Mouse (Mus musculus): Measurements from ENCODE around the gene Rnf186. TPM values are rescaled to one million over a fixed set of nuclear protein-coding genes. Genes with fewer than 3 reads are reported as not detected.

The Rnf186 gene
- total RNA-seq, 2 experiments from 2014 or later = not detected

DNA sequence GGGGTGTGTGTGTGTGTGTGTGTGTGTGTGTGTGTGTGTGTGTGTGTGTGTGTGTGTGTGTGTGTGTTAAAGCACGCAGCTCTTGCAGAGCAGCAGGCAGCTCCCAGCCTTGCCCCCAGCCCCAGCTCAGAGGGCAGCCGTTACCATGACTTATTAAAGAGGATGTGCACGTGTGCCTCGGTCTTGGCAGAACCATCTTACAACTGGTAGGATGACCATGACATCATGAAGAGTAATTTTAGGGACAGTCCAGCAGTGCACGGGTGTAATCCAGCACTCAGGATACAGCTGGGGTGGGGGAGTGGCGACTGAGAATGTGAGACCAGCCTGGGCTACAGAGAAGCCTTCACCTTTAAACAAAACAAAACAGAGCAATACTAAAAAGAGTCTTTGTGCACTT, 38.3 kb downstream of the Rnf186 start:
- no peak for ATAC-seq (replicated peaks; ENCODE audit: low FRiP score, poor library complexity, severe bottlenecking)

DNA sequence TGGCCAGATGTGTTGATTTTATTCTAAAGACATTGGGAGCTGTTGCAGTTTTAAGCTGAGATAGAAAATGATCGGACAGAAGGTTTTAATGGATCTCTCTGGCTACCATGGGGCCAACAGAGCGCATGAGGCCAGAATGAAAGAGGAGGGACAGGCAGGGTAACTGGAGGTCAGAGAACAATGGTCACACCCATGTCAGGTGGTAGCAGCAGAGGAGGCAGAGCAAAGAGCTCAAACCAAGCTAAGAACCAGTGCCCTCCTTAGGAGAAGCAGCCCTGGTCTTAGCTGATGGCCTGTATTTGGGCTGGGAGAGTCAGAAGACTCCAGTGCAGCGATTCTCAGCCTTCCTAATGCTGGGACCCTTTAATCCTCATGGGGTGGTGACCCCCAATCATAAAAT, 40.4 kb downstream of the Rnf186 start:
- ATAC-seq (replicated peaks; ENCODE audit: low FRiP score, poor library complexity, severe bottlenecking) = no peak

DNA sequence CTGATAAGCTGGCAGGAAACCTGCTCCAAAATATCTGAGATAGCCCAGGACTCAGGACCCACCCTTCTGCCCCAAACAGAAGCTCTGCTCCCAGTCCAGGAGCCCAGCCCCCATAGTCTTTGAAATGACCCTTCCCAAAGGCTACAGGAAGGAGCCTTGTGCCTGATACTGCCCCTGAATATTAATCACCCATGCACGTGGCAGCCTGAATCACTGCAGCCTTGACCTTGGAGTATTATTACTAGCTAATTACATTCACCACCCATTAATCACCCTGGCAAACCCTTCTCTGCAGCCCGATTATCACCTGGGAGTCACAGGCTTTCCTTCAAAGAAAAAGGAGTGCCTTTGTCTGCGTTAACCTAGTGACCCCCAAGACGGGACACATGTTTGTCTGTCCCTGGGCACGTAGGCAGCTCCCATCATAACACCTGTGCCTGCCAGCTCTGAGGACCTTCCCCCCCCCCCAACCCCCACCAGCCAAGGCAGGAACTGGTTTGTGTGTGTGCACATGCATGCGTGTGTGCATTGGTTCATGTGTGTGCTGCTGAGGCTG, 41.1 kb downstream of the Rnf186 start:
- ATAC-seq (replicated peaks; ENCODE audit: low FRiP score, poor library complexity, severe bottlenecking) = no peak

DNA sequence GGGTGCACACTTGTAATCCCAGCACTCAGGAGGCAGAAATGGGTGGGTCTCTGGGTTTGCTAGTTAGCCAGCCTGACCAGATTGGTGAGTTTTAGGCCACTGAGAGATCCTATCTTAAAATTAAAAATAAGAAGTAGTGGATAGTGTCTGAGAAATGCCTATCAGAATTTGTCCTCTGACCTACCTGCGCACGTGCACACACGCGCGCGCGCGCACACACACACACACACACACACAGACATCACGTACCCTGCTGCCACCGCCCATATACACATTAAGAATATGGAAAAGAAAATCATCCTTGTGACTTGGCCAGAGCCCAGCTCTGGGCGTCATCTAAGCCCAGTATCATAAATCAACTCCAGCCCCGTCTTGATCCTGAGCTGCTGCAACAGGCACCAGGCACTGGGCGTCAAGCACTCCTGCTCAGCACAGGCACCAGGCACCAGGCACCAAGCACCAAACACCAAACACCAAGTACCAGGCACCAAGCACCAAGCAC, 44.3 kb downstream of the Rnf186 start:
- no peak for ATAC-seq (replicated peaks; ENCODE audit: low FRiP score, poor library complexity, severe bottlenecking)

DNA sequence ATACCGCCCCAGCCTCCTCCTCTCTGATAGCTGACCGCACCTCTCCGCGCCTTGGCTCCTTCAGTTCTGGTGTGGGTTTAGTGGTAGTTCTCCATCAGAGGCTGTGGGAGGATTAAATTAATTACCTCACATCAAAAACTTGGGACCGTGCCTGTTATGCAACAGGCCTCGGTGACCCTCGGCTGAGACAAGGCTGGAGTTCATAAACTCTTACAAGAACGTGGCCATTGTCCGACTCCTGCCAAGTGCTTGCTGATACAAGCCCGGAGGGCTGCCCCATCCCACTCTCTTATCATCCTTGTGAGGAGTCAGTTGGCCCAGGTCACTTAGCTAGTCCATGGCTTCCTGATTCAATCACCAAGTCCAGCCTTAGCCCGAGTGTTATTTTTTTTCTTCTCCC, 46.4 kb downstream of the Rnf186 start:
- ATAC-seq (replicated peaks; ENCODE audit: low FRiP score, poor library complexity, severe bottlenecking) = no peak

DNA sequence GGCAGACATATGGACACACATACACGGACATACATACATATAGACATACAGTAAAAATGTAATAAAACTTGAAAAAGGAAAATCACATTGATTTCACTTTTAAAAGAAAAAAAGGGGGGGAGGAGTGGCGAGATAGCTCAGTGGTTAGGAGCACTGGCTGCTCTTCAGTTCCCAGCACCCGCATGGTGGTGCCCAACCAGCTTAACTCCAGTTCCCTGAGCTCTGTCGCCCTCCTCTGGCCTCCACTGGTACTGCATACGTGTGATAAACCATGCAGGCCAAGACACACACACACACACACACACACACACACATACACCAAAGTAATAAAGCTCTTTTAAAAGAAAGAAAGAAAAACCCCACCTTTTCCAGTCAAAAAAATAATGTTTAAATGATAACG, 47.9 kb downstream of the Rnf186 start:
- no peak for ATAC-seq (replicated peaks; ENCODE audit: low FRiP score, poor library complexity, severe bottlenecking)

Other genes starting within 250 kb of the Rnf186 start
- not detected in 2 replicates for gene Pla2g2c, start 242.3 kb upstream of the Rnf186 start, total RNA-seq (2015; ENCODE audit: low replicate concordance)
- not detected in 2 replicates for gene Pla2g2c, start 242.3 kb upstream of the Rnf186 start, total RNA-seq (2017; ENCODE audit: low replicate concordance)
- gene Ubxn10, start 229.9 kb upstream of the Rnf186 start, total RNA-seq (2015; ENCODE audit: low replicate concordance) = not detected in 2 replicates
- not detected in 2 replicates for gene Ubxn10, start 229.9 kb upstream of the Rnf186 start, total RNA-seq (2017; ENCODE audit: low replicate concordance)
- not detected in 2 replicates for gene Pla2g2f, start 209.5 kb upstream of the Rnf186 start, total RNA-seq (2015; ENCODE audit: low replicate concordance)
- not detected in 2 replicates for gene Pla2g2f, start 209.5 kb upstream of the Rnf186 start, total RNA-seq (2017; ENCODE audit: low replicate concordance)
- gene Pla2g2d, start 191.4 kb upstream of the Rnf186 start, total RNA-seq (2015; ENCODE audit: low replicate concordance) = 0.84 TPM in 1 of 2 replicates, not detected in the other
- gene Pla2g2d, start 191.4 kb upstream of the Rnf186 start, total RNA-seq (2017; ENCODE audit: low replicate concordance) = 0.26 TPM in 1 of 2 replicates, not detected in the other
- gene Pla2g5, start 103.6 kb upstream of the Rnf186 start, total RNA-seq (2015; ENCODE audit: low replicate concordance) = not detected in 2 replicates
- gene Pla2g5, start 103.6 kb upstream of the Rnf186 start, total RNA-seq (2017; ENCODE audit: low replicate concordance) = not detected in 2 replicates
- gene Gm13030, start 93.1 kb upstream of the Rnf186 start, total RNA-seq (2015; ENCODE audit: low replicate concordance) = 11.5 TPM in 1 of 2 replicates, not detected in the other
- not detected in 2 replicates for gene Gm13030, start 93.1 kb upstream of the Rnf186 start, total RNA-seq (2017; ENCODE audit: low replicate concordance)
- not detected in 2 replicates for gene Pla2g2e, start 89.2 kb upstream of the Rnf186 start, total RNA-seq (2015; ENCODE audit: low replicate concordance)
- gene Pla2g2e, start 89.2 kb upstream of the Rnf186 start, total RNA-seq (2017; ENCODE audit: low replicate concordance) = not detected in 2 replicates
- 1.5 and 2.1 TPM in 2 replicates for gene Otud3, start 53.2 kb upstream of the Rnf186 start, total RNA-seq (2015; ENCODE audit: low replicate concordance)
- 0.26 and 3.8 TPM in 2 replicates for gene Otud3, start 53.2 kb upstream of the Rnf186 start, total RNA-seq (2017; ENCODE audit: low replicate concordance)
- gene Tmco4, start 5.8 kb downstream of the Rnf186 start, total RNA-seq (2015; ENCODE audit: low replicate concordance) = 0.19 and 0.42 TPM in 2 replicates
- 1.4 and 2.5 TPM in 2 replicates for gene Tmco4, start 5.8 kb downstream of the Rnf186 start, total RNA-seq (2017; ENCODE audit: low replicate concordance)
- gene Htr6, start 108.5 kb downstream of the Rnf186 start, total RNA-seq (2015; ENCODE audit: low replicate concordance) = not detected in 2 replicates
- gene Htr6, start 108.5 kb downstream of the Rnf186 start, total RNA-seq (2017; ENCODE audit: low replicate concordance) = not detected in 2 replicates
- gene Nbl1, start 125.9 kb downstream of the Rnf186 start, total RNA-seq (2015; ENCODE audit: low replicate concordance) = not detected in 2 replicates
- gene Nbl1, start 125.9 kb downstream of the Rnf186 start, total RNA-seq (2017; ENCODE audit: low replicate concordance) = not detected in 2 replicates
- gene Minos1, start 164.0 kb downstream of the Rnf186 start, total RNA-seq (2015; ENCODE audit: low replicate concordance) = 103 and 127 TPM in 2 replicates
- gene Minos1, start 164.0 kb downstream of the Rnf186 start, total RNA-seq (2017; ENCODE audit: low replicate concordance) = 36.6 and 91.7 TPM in 2 replicates
- gene Capzb, start 225.8 kb downstream of the Rnf186 start, total RNA-seq (2015; ENCODE audit: low replicate concordance) = 128 and 139 TPM in 2 replicates
- 29.7 and 37.6 TPM in 2 replicates for gene Capzb, start 225.8 kb downstream of the Rnf186 start, total RNA-seq (2017; ENCODE audit: low replicate concordance)

All from erythroblast, adult 5-6 weeks (primary cell).